Mouse (Mus musculus): Measurements from ENCODE around the gene Serinc3. TPM values are rescaled to one million over a fixed set of nuclear protein-coding genes. Genes with fewer than 3 reads are reported as not detected.

Gene Serinc3
- polyA plus RNA-seq, 1 experiment = 88.9 TPM

DNA sequence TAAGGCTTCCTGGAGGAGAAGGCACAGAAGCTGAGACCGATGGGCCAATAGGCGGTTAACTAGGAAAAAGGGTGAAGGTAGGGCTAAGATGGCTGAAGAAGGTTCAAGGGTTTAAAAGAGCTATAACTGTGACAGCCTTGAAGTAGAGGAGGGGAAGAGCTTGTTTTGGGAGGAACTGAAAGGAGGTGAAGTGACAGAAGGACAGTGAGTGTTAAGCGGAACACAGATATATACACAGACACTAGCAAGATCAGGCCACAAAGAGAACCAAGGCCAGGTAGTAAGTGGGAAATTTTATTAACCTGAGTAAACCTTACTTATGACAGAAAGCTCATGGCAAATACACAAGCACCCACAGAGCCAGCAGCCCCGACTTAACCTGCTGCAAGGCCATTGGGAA is 31.4 kb upstream of the Serinc3 start:
- peak overlapping the region; percentile 93 for H3K4me2 ChIP-seq (ENCODE audit: low read depth)
- H3ac ChIP-seq (ENCODE audit: control insufficient read depth, insufficient read length) = no peak overlapping the region
- no peak overlapping the region for H3K4me3 ChIP-seq
- H3K79me2 ChIP-seq (ENCODE audit: control insufficient read depth, insufficient read depth) = peaks cover 78% of the 10 kb centered on the region
- no peaks in the 10 kb centered on the region for H3K36me3 ChIP-seq (ENCODE audit: control insufficient read depth, insufficient read depth)
- no peaks in the 10 kb centered on the region for H3K27me3 ChIP-seq (ENCODE audit: control insufficient read depth, insufficient read depth, insufficient read length)
- TF ChIP-seq TCF3 (IDR thresholded peaks at IDR 0.05; ENCODE audit: insufficient read length, low read depth) (no peak), USF1 (IDR thresholded peaks at IDR 0.05; ENCODE audit: low read depth) (no peak), E2F4 (IDR thresholded peaks at IDR 0.05; ENCODE audit: insufficient read depth) (no peak), CEBPB (IDR thresholded peaks at IDR 0.05; ENCODE audit: insufficient read depth, poor library complexity, severe bottlenecking) (no peak), TCF12 (IDR thresholded peaks at IDR 0.05; ENCODE audit: insufficient read depth, poor library complexity, severe bottlenecking) (no peak), MYOD1 (IDR thresholded peaks at IDR 0.05; ENCODE audit: control insufficient read depth in 1 of 3, insufficient read length in 2 of 3, low read depth in 2 of 3) (no peak), SRF (IDR thresholded peaks at IDR 0.05; ENCODE audit: control insufficient read depth, insufficient read length, low read depth) (no peak), MYOG (IDR thresholded peaks at IDR 0.05; ENCODE audit: control insufficient read depth in 1 of 3, insufficient read depth in 1 of 3, insufficient read length in 2 of 3, low read depth in 2 of 3) (no peak), POLR2A (IDR thresholded peaks at IDR 0.05; ENCODE audit: insufficient read length, low read depth) (no peak), POLR2AphosphoS2 (IDR thresholded peaks at IDR 0.05; ENCODE audit: insufficient read length, low read depth) (no peak), REST (IDR thresholded peaks at IDR 0.05; ENCODE audit: insufficient read depth, insufficient read length) (no peak), MAX (IDR thresholded peaks at IDR 0.05; ENCODE audit: low read depth) (no peak)

DNA sequence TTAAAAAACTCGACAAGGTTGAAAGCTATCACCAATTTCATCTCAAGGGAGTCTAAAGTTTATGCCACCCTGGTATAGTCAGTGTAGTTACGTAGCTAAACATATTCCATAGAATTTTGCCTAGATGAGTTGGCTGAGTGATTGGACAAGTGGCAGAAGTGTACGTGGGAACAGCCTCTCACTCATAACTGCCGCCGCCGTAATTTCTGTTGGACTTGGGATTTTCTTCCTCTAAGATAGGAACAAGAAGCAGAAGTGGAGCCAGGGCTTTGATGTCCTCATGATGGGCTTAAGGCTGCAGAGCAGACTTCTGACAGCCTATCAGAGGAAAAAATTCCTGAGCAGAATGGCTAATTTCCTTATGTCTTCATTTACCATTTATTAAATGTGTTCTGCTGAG is 30.7 kb upstream of the Serinc3 start:
- Histone ChIP-seq H3K36me3 (ENCODE audit: control insufficient read depth, insufficient read depth) (no peaks in the 10 kb centered on the region), H3K27me3 (ENCODE audit: control insufficient read depth, insufficient read depth, insufficient read length) (no peaks in the 10 kb centered on the region), H3K79me2 (ENCODE audit: control insufficient read depth, insufficient read depth) (peaks cover 78% of the 10 kb centered on the region), H3K4me3 (no peak overlapping the region), H3ac (ENCODE audit: control insufficient read depth, insufficient read length) (no peak overlapping the region), H3K4me2 (ENCODE audit: low read depth) (peak overlapping the region; percentile 93)
- TF ChIP-seq POLR2A (IDR thresholded peaks at IDR 0.05; ENCODE audit: insufficient read length, low read depth) = no peak
- no peak for TF ChIP-seq TCF3 (IDR thresholded peaks at IDR 0.05; ENCODE audit: insufficient read length, low read depth)
- no peak for TF ChIP-seq USF1 (IDR thresholded peaks at IDR 0.05; ENCODE audit: low read depth)
- TF ChIP-seq POLR2AphosphoS2 (IDR thresholded peaks at IDR 0.05; ENCODE audit: insufficient read length, low read depth) = no peak
- no peak for TF ChIP-seq CEBPB (IDR thresholded peaks at IDR 0.05; ENCODE audit: insufficient read depth, poor library complexity, severe bottlenecking)

DNA sequence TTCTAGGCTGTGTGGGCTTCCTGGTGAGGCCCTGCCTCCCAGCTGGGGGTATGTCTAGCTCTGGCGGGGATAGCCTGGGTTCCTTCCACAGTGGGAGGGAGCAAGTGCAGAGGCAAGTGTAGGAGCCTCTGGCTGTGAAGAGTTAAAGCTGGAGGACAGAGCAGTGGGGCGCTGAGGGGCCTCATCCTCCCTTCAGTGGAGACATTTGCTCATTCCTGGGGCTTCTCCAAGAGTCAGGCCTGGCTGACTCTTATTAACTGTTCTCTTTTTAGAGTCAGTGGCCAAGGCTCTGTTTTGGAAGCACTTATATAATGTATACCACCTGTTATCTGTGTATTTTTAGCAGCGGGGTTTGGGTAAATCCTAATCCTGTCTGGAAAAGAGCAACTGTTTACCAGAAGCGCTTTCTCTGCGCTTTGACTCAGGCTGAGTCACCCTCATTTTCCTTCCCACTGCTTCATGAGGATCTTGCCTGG is 30.3 kb upstream of the Serinc3 start:
- Histone ChIP-seq H3K36me3 (ENCODE audit: control insufficient read depth, insufficient read depth) (no peaks in the 10 kb centered on the region), H3ac (ENCODE audit: control insufficient read depth, insufficient read length) (peak overlapping the region; percentile 33), H3K4me3 (no peak overlapping the region), H3K79me2 (ENCODE audit: control insufficient read depth, insufficient read depth) (peaks cover 78% of the 10 kb centered on the region), H3K4me2 (ENCODE audit: low read depth) (peak overlapping the region; percentile 93), H3K27me3 (ENCODE audit: control insufficient read depth, insufficient read depth, insufficient read length) (no peaks in the 10 kb centered on the region)
- TF ChIP-seq MYOD1 (IDR thresholded peaks at IDR 0.05; ENCODE audit: control insufficient read depth in 1 of 3, insufficient read length in 2 of 3, low read depth in 2 of 3) (peak; percentile 53 to 60 (median 56)), CEBPB (IDR thresholded peaks at IDR 0.05; ENCODE audit: insufficient read depth, poor library complexity, severe bottlenecking) (0 out of 2 replicates have a peak, but pooled peaks have one; percentile 5), REST (IDR thresholded peaks at IDR 0.05; ENCODE audit: insufficient read depth, insufficient read length) (no peak), MAX (IDR thresholded peaks at IDR 0.05; ENCODE audit: low read depth) (no peak), E2F4 (IDR thresholded peaks at IDR 0.05; ENCODE audit: insufficient read depth) (no peak), TCF12 (IDR thresholded peaks at IDR 0.05; ENCODE audit: insufficient read depth, poor library complexity, severe bottlenecking) (peak; percentile 78), MYOG (IDR thresholded peaks at IDR 0.05; ENCODE audit: control insufficient read depth in 1 of 3, insufficient read depth in 1 of 3, insufficient read length in 2 of 3, low read depth in 2 of 3) (peak in 2 of 3 experiments; percentile 48 to 86), POLR2A (IDR thresholded peaks at IDR 0.05; ENCODE audit: insufficient read length, low read depth) (peak; percentile 19)

DNA sequence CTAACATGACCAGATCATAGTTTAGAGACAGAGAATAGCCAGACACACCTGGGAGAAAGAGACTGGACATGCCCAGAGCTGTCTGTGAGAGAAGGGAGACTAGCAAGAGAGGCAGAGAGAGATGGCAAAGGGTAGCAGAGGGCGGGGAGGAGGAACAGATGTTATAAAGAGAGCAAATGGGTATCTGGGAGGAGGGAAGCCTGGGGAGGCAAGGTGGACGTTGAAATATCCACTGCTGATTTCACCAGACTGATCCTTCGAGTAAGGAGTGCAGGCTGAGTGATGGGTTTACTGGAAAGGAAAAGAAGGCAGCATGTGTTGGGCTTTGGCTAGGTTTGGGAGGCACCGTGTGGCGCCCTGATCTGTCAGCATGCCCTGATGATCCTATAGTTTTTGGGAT is 29.5 kb upstream of the Serinc3 start:
- Histone ChIP-seq H3K79me2 (ENCODE audit: control insufficient read depth, insufficient read depth) (peaks cover 76% of the 10 kb centered on the region), H3K4me2 (ENCODE audit: low read depth) (peak overlapping the region; percentile 93), H3K4me3 (no peak overlapping the region), H3ac (ENCODE audit: control insufficient read depth, insufficient read length) (peak overlapping the region; percentile 33), H3K27me3 (ENCODE audit: control insufficient read depth, insufficient read depth, insufficient read length) (no peaks in the 10 kb centered on the region), H3K36me3 (ENCODE audit: control insufficient read depth, insufficient read depth) (no peaks in the 10 kb centered on the region)
- TF ChIP-seq MYOG (IDR thresholded peaks at IDR 0.05; ENCODE audit: control insufficient read depth in 1 of 3, insufficient read depth in 1 of 3, insufficient read length in 2 of 3, low read depth in 2 of 3) (peak in 1 of 3 experiments; percentile 52), MAX (IDR thresholded peaks at IDR 0.05; ENCODE audit: low read depth) (no peak), MYOD1 (IDR thresholded peaks at IDR 0.05; ENCODE audit: control insufficient read depth in 1 of 3, insufficient read length in 2 of 3, low read depth in 2 of 3) (peak in 1 of 3 experiments; percentile 65), TCF12 (IDR thresholded peaks at IDR 0.05; ENCODE audit: insufficient read depth, poor library complexity, severe bottlenecking) (peak; percentile 26), POLR2A (IDR thresholded peaks at IDR 0.05; ENCODE audit: insufficient read length, low read depth) (peak; percentile 32)

DNA sequence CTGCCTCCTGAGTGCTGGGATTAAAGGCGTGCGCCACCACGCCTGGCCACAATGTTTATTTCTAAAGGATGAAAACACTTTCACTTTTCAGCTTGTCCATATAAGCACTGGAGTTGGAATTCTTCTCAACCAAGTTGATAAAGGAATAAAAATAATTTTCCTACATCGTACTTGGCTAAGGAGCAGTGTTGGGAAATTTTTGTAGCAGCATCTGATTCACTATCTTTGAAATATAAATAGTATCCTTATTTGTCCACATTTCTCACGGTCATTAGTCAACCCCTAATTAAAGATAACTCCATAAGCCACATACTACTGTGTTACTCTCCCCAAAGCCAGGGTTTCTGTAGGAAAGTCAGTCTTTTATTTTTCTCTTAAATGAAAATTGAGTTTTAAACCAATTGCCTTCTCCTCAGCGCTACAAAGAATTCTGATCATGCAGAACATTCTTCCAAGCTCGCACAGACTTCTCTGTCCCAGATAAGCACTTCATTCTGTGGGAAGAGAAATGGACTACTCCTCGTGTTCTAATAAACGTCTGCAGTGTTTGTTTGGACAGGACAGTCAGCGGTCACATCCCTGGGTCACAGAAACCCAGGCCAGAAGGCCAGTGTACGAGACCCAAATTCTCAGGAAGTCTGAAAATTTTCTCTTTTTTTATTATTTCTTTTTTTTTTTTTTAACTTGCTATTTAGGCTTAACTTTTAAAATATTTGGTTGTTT is 26.1 kb upstream of the Serinc3 start:
- Histone ChIP-seq H3K4me2 (ENCODE audit: low read depth) (no peak overlapping the region), H3K79me2 (ENCODE audit: control insufficient read depth, insufficient read depth) (peaks cover 73% of the 10 kb centered on the region), H3K36me3 (ENCODE audit: control insufficient read depth, insufficient read depth) (no peaks in the 10 kb centered on the region), H3ac (ENCODE audit: control insufficient read depth, insufficient read length) (no peak overlapping the region), H3K27me3 (ENCODE audit: control insufficient read depth, insufficient read depth, insufficient read length) (no peaks in the 10 kb centered on the region), H3K4me3 (no peak overlapping the region)
- TF ChIP-seq MYOG (IDR thresholded peaks at IDR 0.05; ENCODE audit: control insufficient read depth in 1 of 3, insufficient read depth in 1 of 3, insufficient read length in 2 of 3, low read depth in 2 of 3) (no peak), MAX (IDR thresholded peaks at IDR 0.05; ENCODE audit: low read depth) (no peak), CEBPB (IDR thresholded peaks at IDR 0.05; ENCODE audit: insufficient read depth, poor library complexity, severe bottlenecking) (no peak), USF1 (IDR thresholded peaks at IDR 0.05; ENCODE audit: low read depth) (no peak), TCF12 (IDR thresholded peaks at IDR 0.05; ENCODE audit: insufficient read depth, poor library complexity, severe bottlenecking) (no peak), TCF3 (IDR thresholded peaks at IDR 0.05; ENCODE audit: insufficient read length, low read depth) (no peak), SRF (IDR thresholded peaks at IDR 0.05; ENCODE audit: control insufficient read depth, insufficient read length, low read depth) (no peak), POLR2AphosphoS2 (IDR thresholded peaks at IDR 0.05; ENCODE audit: insufficient read length, low read depth) (no peak), REST (IDR thresholded peaks at IDR 0.05; ENCODE audit: insufficient read depth, insufficient read length) (no peak), POLR2A (IDR thresholded peaks at IDR 0.05; ENCODE audit: insufficient read length, low read depth) (no peak), MYOD1 (IDR thresholded peaks at IDR 0.05; ENCODE audit: control insufficient read depth in 1 of 3, insufficient read length in 2 of 3, low read depth in 2 of 3) (no peak), E2F4 (IDR thresholded peaks at IDR 0.05; ENCODE audit: insufficient read depth) (no peak)

Data from myocyte (in vitro differentiated cells).